Mouse (Mus musculus): Measurements from ENCODE around the gene Gm3072.
"Not testable (repeated sequence)": the region's sequence is repeated elsewhere in the genome, so short reads cannot be mapped to it uniquely, and the experiment has no call there.

GRCm38 (mm10) chr14:41646387-41646786 is 22.0 kb upstream of the Gm3072 start, which contains the start of gene Gm3676:
- not testable (repeated sequence) for TF ChIP-seq CTCF (conservative IDR thresholded peaks at IDR 0.05; ENCODE audit: low read length); NANOG (IDR thresholded peaks at IDR 0.05; ENCODE audit: borderline replicate concordance, low read length)

Data from E14TG2a.4 (cell line).